Mouse (Mus musculus): ENCODE results near the gene Cpne7. TPM values are rescaled to one million over a fixed set of nuclear protein-coding genes. Genes with fewer than 3 reads are reported as not detected.

Cpne7 gene
- polyA plus RNA-seq, 1 experiment from 2014 or later = 0.40 TPM

DNA sequence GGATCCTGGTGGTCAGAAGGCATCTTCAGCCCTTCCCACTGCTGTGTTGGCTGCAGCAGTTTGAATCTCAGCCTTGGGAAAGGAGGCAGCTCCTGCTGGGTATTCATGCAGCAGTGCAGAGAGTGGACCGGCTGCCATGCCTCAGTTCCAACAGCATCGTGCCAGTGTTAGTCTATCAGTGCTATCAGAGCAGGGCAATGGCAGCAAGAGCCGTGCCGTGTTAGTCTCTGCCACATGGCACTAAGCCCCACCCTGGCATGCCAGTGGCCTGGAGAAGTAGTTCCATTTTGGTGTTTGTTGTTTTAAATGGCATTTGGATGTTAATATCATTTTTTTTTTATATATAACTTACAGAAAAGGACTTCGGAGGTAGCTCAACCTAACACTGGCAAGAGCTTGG lies 8.2 kb upstream of the Cpne7 start:
- 83% methylated on average over 5 of the region's 5 CpGs for WGBS
- no peak for ATAC-seq (ENCODE audit: insufficient read depth, low FRiP score, low TSS enrichment)
- no peak for DNase-seq (ENCODE audit: low spot score)

DNA sequence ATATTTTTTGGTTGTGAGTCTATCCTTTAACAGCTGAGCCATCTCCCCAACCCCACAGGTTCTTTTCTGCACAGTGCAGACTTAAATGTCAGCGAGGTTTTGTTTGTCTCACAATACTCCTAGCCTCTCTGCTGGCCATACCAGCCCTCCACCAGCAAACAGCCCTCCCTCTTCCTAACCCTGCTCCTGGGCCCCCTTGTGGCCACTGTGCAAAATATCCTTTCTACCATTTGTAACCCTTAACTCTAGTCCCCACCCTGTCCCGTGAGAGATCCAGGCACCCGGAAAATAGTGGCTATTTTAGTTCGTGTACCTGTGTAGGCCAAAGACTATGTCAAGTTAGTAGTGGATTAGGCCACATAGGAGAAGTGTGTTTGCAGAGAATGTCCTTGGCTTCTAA lies 6.5 kb upstream of the Cpne7 start:
- no peaks in the 10 kb centered on the region for H3K9me3 ChIP-seq (ENCODE audit: control insufficient read depth, low read length)
- no peak overlapping the region for H3K4me2 ChIP-seq (ENCODE audit: low read depth)
- ATAC-seq (ENCODE audit: insufficient read depth, low FRiP score, low TSS enrichment) (peak; percentile 55; the same call in 1 of the 2 replicates), DNase-seq (ENCODE audit: low spot score) (peak; percentile 71)
- no peaks in the 10 kb centered on the region for H3K4me1 ChIP-seq (ENCODE audit: control insufficient read depth, insufficient read depth, low read length)
- no peaks in the 10 kb centered on the region for H3K36me3 ChIP-seq (ENCODE audit: control insufficient read depth, insufficient read depth, low read length)
- H3K27me3 ChIP-seq (ENCODE audit: control insufficient read depth, insufficient read depth, low read length) = peaks cover 4% of the 10 kb centered on the region
- WGBS = 24% methylated on average over 4 of the region's 4 CpGs
- no peak overlapping the region for H3K9ac ChIP-seq (ENCODE audit: low read length)
- H3K27ac ChIP-seq (ENCODE audit: low read depth, low read length) = no peak overlapping the region
- H3K4me3 ChIP-seq (ENCODE audit: low read depth, low read length) = no peak overlapping the region

More for the DNA sequence above, 8.2 kb upstream of the Cpne7 start:
- H3K4me3 ChIP-seq (ENCODE audit: low read depth, low read length) = no peak overlapping the region
- H3K9ac ChIP-seq (ENCODE audit: low read length) = no peak overlapping the region
- H3K36me3 ChIP-seq (ENCODE audit: control insufficient read depth, insufficient read depth, low read length) = peaks cover 6% of the 10 kb centered on the region
- H3K4me2 ChIP-seq (ENCODE audit: low read depth) = no peak overlapping the region
- no peaks in the 10 kb centered on the region for H3K4me1 ChIP-seq (ENCODE audit: control insufficient read depth, insufficient read depth, low read length)
- H3K27ac ChIP-seq (ENCODE audit: low read depth, low read length) = no peak overlapping the region
- H3K27me3 ChIP-seq (ENCODE audit: control insufficient read depth, insufficient read depth, low read length) = 0 out of 2 replicates have a peak, but pooled peaks cover under 1% of the 10 kb centered on the region
- H3K9me3 ChIP-seq (ENCODE audit: control insufficient read depth, low read length) = no peaks in the 10 kb centered on the region

DNA sequence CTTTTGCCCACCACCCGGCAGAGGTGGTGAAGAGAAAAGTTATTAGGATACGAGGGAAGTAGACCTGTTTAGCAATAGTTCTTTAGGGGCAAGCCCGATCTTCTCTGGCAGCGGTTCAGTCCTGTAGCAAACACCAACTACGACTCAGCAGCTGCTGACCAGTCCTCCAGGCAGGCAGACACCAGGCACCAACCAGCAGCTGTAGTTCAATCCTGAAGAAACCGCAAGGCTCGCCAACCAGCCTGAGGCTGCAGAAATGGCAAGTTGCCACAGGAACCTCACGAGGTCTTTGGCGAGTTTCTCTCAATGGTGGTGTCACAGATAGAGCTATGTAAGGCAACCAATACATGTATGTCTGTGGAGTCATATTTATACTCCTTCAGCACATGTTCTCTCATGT lies 4.3 kb upstream of the Cpne7 start:
- Histone ChIP-seq H3K4me2 (ENCODE audit: low read depth) (no peak overlapping the region), H3K27ac (ENCODE audit: low read depth, low read length) (no peak overlapping the region), H3K27me3 (ENCODE audit: control insufficient read depth, insufficient read depth, low read length) (peaks cover 26% of the 10 kb centered on the region), H3K9ac (ENCODE audit: low read length) (no peak overlapping the region), H3K9me3 (ENCODE audit: control insufficient read depth, low read length) (no peaks in the 10 kb centered on the region), H3K4me3 (ENCODE audit: low read depth, low read length) (no peak overlapping the region), H3K4me1 (ENCODE audit: control insufficient read depth, insufficient read depth, low read length) (peaks cover 6% of the 10 kb centered on the region; the same call in 1 of the 2 replicates), H3K36me3 (ENCODE audit: control insufficient read depth, insufficient read depth, low read length) (no peaks in the 10 kb centered on the region)
- ATAC-seq (ENCODE audit: insufficient read depth, low FRiP score, low TSS enrichment) (no peak), DNase-seq (ENCODE audit: low spot score) (no peak)
- 83% methylated on average over 9 of the region's 9 CpGs for WGBS

DNA sequence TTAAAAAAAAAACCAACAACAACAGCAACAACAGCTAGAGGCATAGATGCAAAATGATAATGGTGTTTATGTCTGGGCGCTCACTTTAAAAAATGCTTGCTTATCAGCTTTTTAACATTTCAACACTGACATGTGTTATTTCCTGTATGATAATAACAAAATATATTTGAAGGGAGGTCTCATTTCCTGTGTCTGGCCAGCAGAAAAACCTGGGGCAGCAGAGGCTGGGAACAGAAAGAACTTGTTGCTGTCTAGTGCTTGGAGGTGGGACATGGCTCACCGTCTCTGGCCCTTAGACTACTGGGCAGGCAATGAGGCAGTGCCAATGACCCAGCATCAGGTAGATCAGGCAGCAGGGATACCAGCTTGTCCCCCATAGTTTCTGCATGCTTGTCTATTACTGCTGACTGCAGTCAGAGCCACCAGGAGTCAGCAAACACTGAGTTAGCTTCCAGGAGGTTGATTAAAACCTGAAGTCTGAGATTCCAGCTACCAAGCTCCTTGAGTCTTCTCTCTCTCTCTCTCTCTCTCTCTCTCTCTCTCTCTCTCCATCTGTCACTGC lies 3.2 kb upstream of the Cpne7 start:
- Histone ChIP-seq H3K27me3 (ENCODE audit: control insufficient read depth, insufficient read depth, low read length) (peaks cover 37% of the 10 kb centered on the region), H3K4me2 (ENCODE audit: low read depth) (no peak overlapping the region), H3K27ac (ENCODE audit: low read depth, low read length) (no peak overlapping the region), H3K9ac (ENCODE audit: low read length) (no peak overlapping the region), H3K9me3 (ENCODE audit: control insufficient read depth, low read length) (no peaks in the 10 kb centered on the region), H3K4me3 (ENCODE audit: low read depth, low read length) (no peak overlapping the region), H3K36me3 (ENCODE audit: control insufficient read depth, insufficient read depth, low read length) (no peaks in the 10 kb centered on the region), H3K4me1 (ENCODE audit: control insufficient read depth, insufficient read depth, low read length) (peaks cover 8% of the 10 kb centered on the region; the same call in 1 of the 2 replicates)
- DNase-seq (ENCODE audit: low spot score) (no peak), ATAC-seq (ENCODE audit: insufficient read depth, low FRiP score, low TSS enrichment) (no peak)
- 66% methylated on average over 2 of the region's 2 CpGs for WGBS

DNA sequence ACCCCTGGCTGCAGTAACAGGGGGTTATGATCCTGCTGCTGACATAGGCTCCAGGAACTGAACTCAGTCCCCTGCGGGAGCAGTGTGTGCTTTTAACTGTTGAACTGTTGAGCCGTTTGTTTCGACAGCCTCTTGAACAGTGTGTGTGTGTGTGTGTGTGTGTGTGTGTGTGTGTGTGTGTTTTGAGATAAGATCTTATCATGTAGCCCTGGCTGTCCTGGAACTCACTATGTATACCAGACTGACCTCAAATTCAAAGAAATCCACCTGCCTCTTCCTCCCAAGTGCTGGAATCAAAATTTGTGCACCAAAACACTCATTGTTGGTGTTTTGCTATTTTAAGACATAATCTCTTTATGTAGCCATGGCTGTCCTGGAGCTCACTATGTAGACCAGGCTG lies 2.5 kb upstream of the Cpne7 start:
- peaks cover 42% of the 10 kb centered on the region for H3K27me3 ChIP-seq (ENCODE audit: control insufficient read depth, insufficient read depth, low read length)
- H3K27ac ChIP-seq (ENCODE audit: low read depth, low read length) = no peak overlapping the region
- H3K9ac ChIP-seq (ENCODE audit: low read length) = no peak overlapping the region
- peaks cover 8% of the 10 kb centered on the region; the same call in 1 of the 2 replicates for H3K4me1 ChIP-seq (ENCODE audit: control insufficient read depth, insufficient read depth, low read length)
- ATAC-seq (ENCODE audit: insufficient read depth, low FRiP score, low TSS enrichment) (no peak), DNase-seq (ENCODE audit: low spot score) (no peak)
- no peaks in the 10 kb centered on the region for H3K36me3 ChIP-seq (ENCODE audit: control insufficient read depth, insufficient read depth, low read length)
- H3K9me3 ChIP-seq (ENCODE audit: control insufficient read depth, low read length) = no peaks in the 10 kb centered on the region
- H3K4me3 ChIP-seq (ENCODE audit: low read depth, low read length) = no peak overlapping the region
- 69% methylated on average over 3 of the region's 3 CpGs for WGBS
- no peak overlapping the region for H3K4me2 ChIP-seq (ENCODE audit: low read depth)

DNA sequence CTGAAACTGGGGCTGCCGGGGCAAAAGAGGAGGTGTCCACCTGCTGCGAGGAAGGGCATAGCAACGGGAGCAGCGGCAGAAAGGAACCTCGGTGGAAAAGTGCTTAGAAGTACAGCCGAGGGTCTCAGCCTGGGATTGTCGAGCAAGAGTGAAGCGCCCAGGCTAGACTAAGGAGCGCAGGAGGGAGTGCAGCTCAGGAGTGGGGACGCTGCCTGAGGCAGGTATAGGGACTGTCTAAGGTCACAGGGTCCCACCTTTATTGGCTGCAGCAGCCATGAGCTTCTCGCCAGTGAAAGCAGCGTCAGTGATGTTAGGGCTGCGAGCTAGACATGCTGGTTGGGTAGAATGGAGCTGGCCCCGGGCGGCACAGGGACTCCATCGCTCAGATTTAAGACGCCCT lies 570 bp downstream of the Cpne7 start:
- Histone ChIP-seq H3K4me1 (ENCODE audit: control insufficient read depth, insufficient read depth, low read length) (peaks cover 8% of the 10 kb centered on the region; the same call in 1 of the 2 replicates), H3K4me2 (ENCODE audit: low read depth) (peak overlapping the region; percentile 43), H3K27me3 (ENCODE audit: control insufficient read depth, insufficient read depth, low read length) (peaks cover 43% of the 10 kb centered on the region), H3K27ac (ENCODE audit: low read depth, low read length) (no peak overlapping the region), H3K36me3 (ENCODE audit: control insufficient read depth, insufficient read depth, low read length) (no peaks in the 10 kb centered on the region), H3K4me3 (ENCODE audit: low read depth, low read length) (peak overlapping the region; percentile 37), H3K9me3 (ENCODE audit: control insufficient read depth, low read length) (no peaks in the 10 kb centered on the region), H3K9ac (ENCODE audit: low read length) (no peak overlapping the region)
- ATAC-seq (ENCODE audit: insufficient read depth, low FRiP score, low TSS enrichment) (no peak), DNase-seq (ENCODE audit: low spot score) (no peak)
- WGBS = 2% methylated on average over 17 of the region's 17 CpGs

DNA sequence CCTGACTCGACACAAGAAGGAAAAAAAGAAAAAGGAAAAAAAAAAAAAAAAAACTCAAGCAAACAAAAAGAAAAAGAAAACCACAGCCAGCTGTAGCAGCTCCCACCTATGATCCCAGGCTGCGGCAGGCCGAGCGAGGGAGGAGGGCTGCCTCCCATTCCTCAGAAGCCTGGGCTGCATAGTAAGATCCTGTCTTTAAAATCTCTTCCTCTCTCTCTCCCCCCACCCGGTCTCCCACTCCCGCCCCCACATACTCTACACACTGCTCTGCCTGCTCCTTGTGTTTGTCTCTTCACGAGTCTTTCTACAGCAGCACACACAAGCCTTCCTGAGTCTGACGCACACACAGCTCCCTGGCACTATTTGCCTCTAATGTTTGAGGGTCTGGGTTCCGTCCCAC lies 4.9 kb downstream of the Cpne7 start:
- DNase-seq (ENCODE audit: low spot score) (no peak), ATAC-seq (ENCODE audit: insufficient read depth, low FRiP score, low TSS enrichment) (no peak)
- H3K36me3 ChIP-seq (ENCODE audit: control insufficient read depth, insufficient read depth, low read length) = no peaks in the 10 kb centered on the region
- H3K4me1 ChIP-seq (ENCODE audit: control insufficient read depth, insufficient read depth, low read length) = peaks cover 8% of the 10 kb centered on the region; the same call in 1 of the 2 replicates
- H3K27ac ChIP-seq (ENCODE audit: low read depth, low read length) = no peak overlapping the region
- H3K4me3 ChIP-seq (ENCODE audit: low read depth, low read length) = no peak overlapping the region
- no peak overlapping the region for H3K9ac ChIP-seq (ENCODE audit: low read length)
- H3K27me3 ChIP-seq (ENCODE audit: control insufficient read depth, insufficient read depth, low read length) = peaks cover 29% of the 10 kb centered on the region
- 73% methylated on average over 9 of the region's 9 CpGs for WGBS
- H3K4me2 ChIP-seq (ENCODE audit: low read depth) = no peak overlapping the region
- no peaks in the 10 kb centered on the region for H3K9me3 ChIP-seq (ENCODE audit: control insufficient read depth, low read length)

DNA sequence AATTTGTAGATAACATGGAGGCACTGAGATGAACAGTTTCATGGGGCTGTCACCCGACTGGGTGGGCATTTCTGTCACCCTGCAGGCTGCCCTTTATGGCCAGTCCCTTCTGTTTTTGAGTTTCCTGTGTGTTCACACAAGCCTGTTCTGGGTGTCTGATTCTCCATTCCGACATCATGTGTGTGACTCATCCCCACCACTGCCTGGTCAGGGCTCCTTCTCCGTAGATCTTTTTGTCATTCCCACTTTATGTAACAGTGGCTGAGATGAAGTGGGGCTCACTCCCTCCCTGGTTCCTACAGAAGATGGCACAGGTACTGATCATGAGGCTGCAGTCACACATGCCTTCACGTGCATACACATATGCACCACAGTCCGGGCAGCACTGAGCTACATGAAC lies 5.5 kb downstream of the Cpne7 start:
- H3K27me3 ChIP-seq (ENCODE audit: control insufficient read depth, insufficient read depth, low read length) = peaks cover 23% of the 10 kb centered on the region
- H3K4me1 ChIP-seq (ENCODE audit: control insufficient read depth, insufficient read depth, low read length) = 0 out of 2 replicates have a peak, but pooled peaks cover 5% of the 10 kb centered on the region
- no peaks in the 10 kb centered on the region for H3K9me3 ChIP-seq (ENCODE audit: control insufficient read depth, low read length)
- no peak overlapping the region for H3K9ac ChIP-seq (ENCODE audit: low read length)
- DNase-seq (ENCODE audit: low spot score) (no peak), ATAC-seq (ENCODE audit: insufficient read depth, low FRiP score, low TSS enrichment) (no peak)
- no peak overlapping the region for H3K27ac ChIP-seq (ENCODE audit: low read depth, low read length)
- no peaks in the 10 kb centered on the region for H3K36me3 ChIP-seq (ENCODE audit: control insufficient read depth, insufficient read depth, low read length)
- H3K4me3 ChIP-seq (ENCODE audit: low read depth, low read length) = no peak overlapping the region
- H3K4me2 ChIP-seq (ENCODE audit: low read depth) = no peak overlapping the region
- WGBS = 83% methylated on average over 5 of the region's 5 CpGs

DNA sequence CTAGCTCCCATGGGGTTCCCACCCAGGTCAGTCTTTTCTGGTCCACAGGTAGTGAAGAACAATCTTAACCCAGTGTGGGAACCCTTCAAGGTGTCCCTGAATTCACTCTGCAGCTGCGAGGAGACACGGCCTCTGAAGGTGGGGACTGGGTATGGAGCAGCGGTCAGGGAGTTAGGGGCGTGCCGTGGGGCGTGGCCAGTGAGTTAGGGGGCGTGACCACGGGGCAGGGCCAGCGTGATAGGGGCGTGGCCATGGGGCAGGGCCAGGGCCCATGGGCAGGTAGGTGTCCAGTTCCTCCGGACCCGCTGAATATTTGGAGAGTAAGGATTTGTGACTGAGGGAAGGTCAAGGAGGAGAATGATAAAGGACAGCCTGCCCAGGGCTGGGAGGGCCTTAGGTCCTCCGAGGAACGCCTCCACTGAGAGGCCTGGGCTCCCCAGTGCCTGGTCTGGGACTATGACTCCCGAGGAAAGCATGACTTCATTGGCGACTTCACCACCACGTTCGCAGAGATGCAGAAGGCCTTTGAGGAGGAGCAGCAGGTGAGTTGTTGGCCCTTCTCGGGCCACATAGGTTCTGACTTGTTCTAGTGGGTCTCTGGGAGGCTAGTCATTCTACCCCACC lies 9.1 kb downstream of the Cpne7 start:
- DNase-seq (ENCODE audit: low spot score) (peak; percentile 58), ATAC-seq (ENCODE audit: insufficient read depth, low FRiP score, low TSS enrichment) (no peak; the same call in 1 of the 2 replicates)
- no peaks in the 10 kb centered on the region for H3K4me1 ChIP-seq (ENCODE audit: control insufficient read depth, insufficient read depth, low read length)
- no peak overlapping the region for H3K9ac ChIP-seq (ENCODE audit: low read length)
- H3K4me2 ChIP-seq (ENCODE audit: low read depth) = no peak overlapping the region
- H3K27me3 ChIP-seq (ENCODE audit: control insufficient read depth, insufficient read depth, low read length) = peaks cover 4% of the 10 kb centered on the region; the same call in 1 of the 2 replicates
- no peaks in the 10 kb centered on the region for H3K36me3 ChIP-seq (ENCODE audit: control insufficient read depth, insufficient read depth, low read length)
- H3K4me3 ChIP-seq (ENCODE audit: low read depth, low read length) = no peak overlapping the region
- H3K9me3 ChIP-seq (ENCODE audit: control insufficient read depth, low read length) = no peaks in the 10 kb centered on the region
- 8% methylated on average over 19 of the region's 19 CpGs for WGBS
- no peak overlapping the region for H3K27ac ChIP-seq (ENCODE audit: low read depth, low read length)
